Mouse (Mus musculus): ENCODE measurements at regions not wholly inside any gene's neighbourhood (a gene's known extent, or its start where the extent isn't known, plus 50 kb on each side); places are given as distances from the start of the nearest gene placed in this dataset.

DNA sequence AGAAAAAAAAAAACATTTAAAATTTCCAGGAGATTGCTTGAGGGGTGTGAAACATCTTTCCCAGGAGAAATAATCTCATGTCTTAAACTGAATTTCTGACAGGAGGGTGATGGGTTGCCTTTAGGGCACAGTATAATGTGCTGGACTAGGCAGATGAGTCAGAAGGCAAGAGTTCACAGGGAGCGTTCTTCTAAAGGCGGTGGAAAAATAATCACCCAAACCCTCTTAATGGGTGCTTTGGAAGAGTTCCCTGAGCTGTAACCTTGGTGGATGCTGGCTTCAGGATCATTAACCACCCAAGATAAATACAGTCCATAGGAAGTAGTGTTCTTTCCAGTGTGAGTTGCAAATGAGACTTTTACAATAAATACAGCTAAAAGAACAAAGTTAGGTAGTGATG lies 378.8 kb downstream of the Fam198b start:
- no peak for DNase-seq (ENCODE audit: low spot score)

DNA sequence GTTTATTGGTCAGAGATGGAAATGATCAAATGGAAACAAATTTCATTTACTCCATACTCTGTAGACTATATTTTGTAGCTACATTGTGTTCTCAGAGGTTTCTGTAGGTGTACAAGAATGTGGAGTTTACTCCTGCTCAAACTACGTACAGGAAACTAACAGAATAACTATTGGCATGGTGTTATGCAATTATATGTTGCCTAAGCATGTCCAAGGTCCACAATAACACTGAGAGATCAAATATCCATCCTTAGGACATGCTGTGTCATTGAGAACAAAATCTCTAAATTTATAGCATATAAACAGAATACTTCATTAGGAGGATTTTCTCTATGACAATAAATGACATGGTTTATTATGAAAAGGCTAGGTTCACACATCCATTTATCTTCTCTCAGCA lies 400.3 kb downstream of the Fam198b start:
- DNase-seq (ENCODE audit: low spot score): no peak

DNA sequence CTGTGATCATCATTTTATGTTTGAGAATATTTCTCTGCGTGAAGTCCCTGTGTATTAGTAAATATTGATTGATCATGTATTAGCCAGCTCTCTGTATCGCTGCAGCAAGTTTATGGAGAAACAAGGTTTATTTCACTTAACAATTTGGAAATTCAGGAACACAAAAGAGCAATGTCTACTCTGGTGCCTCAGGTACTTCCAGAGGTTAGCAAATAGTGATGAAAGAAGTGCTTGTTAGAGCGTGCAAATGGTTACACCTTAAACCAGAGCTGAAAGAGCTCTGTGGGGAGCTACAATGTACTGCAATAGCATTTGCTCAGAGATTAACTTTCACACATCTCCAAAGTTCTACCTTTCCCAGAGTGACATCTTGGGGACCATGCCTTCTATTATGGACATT lies 400.9 kb downstream of the Fam198b start:
- DNase-seq (ENCODE audit: low spot score): no peak

DNA sequence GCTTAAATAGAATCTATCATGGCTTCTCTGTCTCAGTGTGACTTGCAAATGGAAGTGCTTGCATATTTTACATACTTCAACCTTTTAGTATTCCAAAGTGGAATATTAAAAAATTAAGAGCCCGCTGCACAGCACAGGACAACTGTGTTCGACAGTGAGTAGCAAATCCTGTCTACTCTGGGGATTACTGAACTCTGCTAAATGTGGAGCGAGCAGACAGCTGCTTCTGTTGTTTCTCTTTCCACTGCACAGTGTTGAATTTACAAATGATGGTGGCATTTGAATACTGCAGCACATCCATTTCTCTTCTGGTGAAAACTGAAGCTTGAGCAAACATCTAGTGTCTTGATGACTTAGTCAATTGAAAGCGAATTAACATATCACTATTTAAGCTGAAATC lies 409.2 kb downstream of the Fam198b start:
- no peak for DNase-seq (ENCODE audit: low spot score)

DNA sequence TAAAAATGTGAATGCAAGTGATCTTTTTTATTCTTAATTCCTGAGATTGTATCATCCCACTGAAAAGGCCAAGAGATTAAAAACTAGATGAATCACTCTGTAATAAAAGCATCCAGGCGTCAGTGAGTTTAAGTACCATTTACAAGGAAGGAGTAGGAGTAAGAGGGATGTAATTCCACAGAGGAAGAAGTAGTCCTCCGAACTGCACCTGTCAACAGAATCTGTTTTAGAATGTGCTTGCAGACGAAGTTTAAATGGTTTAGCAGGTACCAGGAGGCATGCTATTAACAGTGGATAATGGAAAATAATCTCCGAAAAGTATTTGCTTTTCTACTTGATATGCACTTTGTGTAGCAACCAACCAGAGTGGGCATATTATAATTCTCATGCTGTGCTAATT lies 423.3 kb downstream of the Fam198b start:
- DNase-seq (ENCODE audit: low spot score): no peak

DNA sequence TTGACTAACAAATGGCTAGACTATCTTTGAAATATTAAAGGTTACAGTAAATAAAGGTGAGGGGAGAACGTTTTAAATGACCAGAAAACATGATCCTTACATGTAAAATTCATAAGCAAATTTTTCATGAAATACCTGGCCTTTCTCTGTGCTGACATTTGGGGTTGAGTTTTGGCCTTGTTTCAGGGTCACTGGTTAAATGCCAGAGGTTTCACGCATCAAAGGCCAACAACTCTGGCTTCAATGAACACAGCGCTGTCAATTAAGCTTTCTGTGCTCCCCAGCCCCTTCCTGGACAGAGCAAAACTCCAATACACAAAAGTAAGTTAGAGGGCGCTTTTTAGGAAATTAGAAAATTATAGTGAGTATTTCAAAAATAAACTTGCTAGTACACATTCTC lies 425.6 kb downstream of the Fam198b start:
- no peak for DNase-seq (ENCODE audit: low spot score)

DNA sequence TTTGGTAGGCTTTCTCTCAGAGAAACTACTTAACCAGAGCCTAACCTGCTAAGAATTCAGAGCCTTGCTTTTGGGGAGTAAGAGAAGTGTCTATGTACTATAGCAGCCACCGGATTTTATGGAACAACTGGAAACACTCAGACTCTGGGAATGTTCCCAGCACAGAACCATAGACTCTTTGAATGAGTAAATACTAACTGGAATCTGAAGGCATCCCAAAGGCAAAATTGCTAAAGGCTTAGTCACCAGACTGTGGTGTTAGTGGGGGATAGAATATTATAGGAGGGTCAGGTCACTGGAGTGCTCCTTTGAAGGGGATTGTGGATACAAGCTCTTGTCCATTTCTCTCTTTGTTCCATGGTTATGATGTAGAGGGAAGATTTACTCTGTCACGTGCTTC lies 427.4 kb downstream of the Fam198b start:
- DNase-seq (ENCODE audit: low spot score): no peak

DNA sequence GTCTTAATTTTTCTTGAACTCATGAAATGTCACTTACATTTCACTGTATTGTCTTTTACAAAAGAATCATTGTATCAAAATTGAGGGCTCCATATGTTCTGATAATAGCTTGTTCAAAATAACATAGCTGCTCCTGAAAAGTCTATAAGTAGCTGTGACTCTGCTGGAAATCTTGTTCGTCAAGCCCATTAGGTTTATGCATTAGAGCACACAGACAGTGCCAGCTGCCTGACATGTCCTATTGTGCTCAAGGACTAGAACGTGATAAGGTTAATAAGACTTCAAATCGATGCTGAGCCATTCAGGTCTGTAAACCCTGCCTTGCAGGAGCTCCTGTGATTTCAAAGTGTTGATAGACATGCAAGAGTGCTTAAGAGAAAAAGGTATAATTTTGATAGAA lies 438.0 kb downstream of the Fam198b start:
- DNase-seq (ENCODE audit: low spot score): no peak

DNA sequence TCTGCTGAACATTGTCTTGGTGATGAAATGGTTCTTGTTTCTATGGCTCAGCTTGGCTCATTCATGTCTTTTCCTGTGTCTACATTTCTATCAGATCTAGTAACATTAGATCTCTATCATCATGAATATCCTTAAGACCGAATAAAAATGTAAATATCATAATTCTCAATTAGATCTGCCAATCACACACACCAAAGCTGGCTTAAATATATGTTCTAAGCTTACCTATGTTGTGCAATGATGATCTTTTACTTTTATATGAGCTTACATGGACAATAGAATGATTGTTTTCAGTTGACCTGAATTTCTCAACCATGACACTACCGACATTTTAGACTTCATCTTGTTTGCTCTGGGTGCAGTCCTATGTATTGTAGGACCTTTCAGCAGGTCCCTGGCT lies 440.4 kb downstream of the Fam198b start:
- no peak for DNase-seq (ENCODE audit: low spot score)

DNA sequence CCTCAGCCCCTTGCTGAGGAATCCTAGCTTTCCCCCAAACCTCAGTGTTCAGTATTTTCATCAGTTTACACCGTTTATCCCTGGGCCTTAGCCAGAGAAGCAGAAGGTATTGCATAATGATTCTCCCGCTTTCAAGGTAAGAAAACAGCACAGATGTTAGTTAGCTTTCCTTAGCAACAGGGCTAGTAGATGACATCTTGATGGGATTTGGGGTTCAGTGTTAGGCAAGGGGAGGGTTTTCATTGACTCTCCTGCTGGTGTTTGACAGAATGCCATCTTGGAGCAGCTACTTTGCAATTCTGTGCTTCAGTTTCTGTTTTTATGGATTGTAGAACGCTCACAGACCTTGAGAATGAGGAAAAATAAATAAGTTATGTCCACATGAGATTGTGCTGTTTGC lies 447.4 kb downstream of the Fam198b start:
- DNase-seq (ENCODE audit: low spot score): no peak

DNA sequence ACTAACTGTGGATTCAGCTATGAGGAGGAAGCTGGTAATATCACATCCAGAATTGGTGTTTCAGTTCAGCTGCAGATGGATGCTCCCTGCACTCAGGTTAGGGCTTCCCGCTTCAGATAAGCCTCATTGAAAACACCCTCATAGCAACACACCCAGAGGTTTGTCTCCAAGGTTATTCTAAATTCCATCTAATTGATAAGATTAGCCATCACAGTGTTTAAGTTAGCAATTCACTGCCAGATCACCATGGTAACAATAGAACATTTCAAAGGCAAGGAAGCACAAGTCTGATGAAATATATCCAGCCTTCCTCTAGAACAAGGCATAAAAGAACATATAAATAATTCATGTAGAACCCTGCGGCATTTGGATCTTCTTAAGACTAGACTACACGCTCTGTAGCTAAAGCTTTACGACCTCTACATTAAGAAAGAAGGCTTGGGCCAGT lies 450.1 kb downstream of the Fam198b start:
- DNase-seq (ENCODE audit: low spot score): no peak

DNA sequence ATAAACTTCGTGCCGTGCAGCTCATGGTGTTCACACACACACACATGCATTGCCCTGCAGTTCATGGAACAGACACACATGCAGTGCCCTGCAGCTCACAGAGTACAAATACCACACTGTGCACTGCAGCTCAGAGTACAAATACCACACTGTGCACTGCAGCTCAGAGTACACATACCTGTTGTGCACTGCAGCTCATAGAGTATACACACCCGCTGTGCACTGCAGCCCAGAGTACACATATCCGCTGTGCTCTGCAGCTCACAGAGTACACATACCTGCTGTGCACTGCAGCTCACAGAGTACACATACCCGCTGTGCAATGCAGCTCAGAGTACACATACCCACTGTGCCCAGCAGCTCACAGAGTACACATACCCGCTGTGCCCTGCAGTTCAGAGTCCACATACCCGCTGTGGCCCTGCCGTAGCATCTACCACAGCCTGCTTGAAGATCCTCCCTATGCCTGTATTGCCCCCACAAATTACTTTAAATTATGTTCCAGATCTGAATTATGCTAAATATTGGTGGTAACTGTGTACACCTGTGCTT lies 451.9 kb downstream of the Fam198b start:
- DNase-seq (ENCODE audit: low spot score): no peak

DNA sequence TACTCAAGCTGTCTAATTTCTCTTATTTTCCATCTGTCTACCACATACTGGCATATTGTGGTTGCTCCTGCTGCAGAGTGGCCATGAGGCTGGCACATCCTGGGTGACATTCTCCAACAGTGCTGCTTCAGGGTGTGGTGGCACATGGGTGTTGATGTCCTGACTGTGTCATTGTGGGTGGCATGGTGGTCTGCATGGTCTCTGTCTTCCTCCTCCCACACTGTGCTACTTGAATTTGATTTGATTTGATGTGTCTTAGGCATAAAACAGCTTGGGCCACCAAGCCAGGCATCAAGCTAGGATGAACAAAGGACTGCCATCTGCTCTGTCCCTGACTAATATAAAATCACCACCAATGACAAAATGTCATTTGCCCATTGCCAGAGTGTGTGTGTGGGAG lies 434.7 kb downstream of the Gria2 start:
- DNase-seq (ENCODE audit: low spot score): no peak

DNA sequence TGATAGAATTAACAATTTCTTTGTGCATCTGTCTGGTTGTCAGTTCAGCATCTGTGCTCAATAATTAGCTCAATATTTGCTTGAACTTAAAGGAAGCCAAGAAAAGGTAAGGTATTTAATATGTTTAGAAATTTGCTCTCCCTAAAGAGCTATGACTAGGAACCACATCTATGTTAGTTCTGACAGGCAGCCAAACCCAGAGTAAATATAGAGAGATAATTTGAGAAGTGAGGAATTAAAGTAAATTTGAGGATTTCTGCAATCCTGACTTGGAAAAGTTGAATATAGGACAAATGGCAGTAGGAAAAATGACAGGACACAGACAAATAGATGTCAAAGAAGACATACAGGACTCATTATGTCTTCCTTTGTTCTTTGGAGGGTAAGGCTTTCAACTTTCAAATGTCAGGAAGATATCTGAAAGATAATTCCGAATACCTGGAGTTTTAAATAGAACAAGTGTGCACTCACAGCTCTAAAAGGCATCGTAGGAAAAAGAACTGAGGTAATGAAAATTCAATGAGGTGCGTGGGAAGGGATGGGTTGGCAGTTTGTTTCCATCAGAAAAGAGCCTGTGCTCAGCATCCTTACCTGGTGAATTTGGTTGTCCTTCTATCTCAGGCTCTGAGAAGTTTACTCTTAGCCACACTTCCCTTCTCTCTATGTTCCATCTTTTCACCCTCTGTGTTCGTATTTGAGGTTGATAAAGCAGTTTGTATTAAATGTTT lies 433.3 kb downstream of the Gria2 start:
- DNase-seq (ENCODE audit: low spot score): no peak

DNA sequence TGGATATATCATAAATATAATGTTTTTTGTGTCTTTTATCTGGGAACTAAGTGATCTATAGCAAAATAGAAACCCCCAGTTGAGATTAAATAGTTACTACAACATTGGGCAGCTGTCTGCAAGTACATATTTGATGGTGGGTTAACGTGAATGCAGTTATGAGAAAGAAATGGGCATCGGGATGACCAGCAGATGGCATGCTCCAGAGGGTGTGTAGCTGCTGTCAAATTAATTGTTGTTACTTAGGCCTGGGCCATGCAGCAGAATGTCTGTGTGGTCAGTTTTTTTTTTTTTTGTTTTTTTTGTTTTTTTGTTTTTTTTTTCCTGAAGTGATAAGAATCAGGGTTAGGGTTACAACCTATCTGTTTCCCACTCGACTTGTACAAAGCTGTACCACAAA lies 430.2 kb downstream of the Gria2 start:
- DNase-seq (ENCODE audit: low spot score): no peak

DNA sequence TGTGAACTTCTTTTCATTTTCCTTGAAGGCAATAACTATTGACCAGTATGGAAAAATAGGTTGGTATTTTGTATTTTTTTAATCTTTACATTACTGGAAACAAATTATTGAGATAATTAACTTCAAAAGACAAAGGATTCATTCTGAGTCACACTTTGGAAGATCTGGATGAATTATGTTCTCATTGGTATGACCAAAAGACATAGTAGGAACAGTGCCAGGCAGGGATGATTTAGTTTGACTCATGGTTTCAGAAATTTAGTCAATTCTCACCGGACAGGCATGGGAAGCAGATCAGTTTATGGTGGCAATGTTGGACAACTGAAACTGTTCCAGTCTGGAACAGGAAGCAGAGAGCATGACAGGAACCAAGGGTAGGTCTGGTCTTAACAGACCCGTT lies 416.6 kb downstream of the Gria2 start:
- no peak for DNase-seq (ENCODE audit: low spot score)

DNA sequence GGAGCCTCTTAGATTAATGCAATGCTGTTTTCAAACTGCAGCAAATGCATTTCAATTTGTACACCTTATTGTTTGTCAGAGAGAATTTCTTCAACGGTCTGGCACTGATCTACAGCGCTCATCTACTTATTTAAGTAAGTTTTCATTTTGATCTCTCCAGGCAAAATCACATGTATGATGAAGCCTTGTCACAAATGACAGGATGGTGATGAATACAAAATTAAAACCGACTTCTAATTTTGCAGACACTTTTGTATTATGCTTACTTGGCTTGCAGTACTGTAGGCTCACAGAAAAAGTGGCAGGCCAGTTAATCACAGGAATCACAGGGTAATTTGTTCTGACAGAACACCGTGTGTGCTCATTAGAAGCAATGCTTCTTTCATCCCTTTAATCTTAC lies 406.4 kb downstream of the Gria2 start:
- DNase-seq (ENCODE audit: low spot score): no peak

DNA sequence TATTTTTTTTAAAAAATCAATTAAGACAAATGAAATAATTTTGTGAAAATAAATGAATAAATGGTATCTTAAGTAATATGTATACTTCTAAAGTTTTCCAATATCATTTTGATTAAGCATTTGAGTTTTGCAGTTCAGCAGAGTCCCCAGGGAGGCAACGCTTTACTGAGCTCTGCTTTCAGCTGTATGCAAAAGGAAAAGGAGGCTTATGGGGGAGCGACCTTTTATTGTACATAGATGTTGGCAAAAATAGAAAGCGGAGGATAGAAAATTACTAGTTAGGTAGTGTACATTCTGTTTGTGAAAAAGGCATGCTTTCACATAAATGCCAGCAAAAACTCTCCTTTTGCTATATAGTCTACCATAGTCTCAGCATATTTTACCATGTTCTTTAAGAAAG lies 382.2 kb downstream of the Gria2 start:
- no peak for DNase-seq (ENCODE audit: low spot score)

DNA sequence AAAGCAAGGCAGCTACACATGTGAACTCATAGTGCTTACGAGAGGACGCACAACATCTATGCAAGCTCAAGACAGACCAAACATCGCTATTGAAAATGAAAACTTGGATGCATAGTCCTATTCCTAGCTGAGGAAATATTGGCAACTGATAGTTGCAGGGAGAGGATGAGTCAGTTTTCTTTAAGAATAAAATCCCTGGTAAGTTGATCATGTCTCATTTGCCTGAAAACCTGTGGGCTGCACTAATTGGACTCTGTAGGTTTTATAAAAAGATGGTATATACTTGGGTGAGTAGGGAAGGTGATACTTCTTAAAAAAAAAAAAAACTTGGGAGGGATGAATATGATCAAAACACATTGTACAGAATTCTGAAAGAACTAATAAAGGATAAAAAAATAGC lies 381.2 kb downstream of the Gria2 start:
- no peak for DNase-seq (ENCODE audit: low spot score)

DNA sequence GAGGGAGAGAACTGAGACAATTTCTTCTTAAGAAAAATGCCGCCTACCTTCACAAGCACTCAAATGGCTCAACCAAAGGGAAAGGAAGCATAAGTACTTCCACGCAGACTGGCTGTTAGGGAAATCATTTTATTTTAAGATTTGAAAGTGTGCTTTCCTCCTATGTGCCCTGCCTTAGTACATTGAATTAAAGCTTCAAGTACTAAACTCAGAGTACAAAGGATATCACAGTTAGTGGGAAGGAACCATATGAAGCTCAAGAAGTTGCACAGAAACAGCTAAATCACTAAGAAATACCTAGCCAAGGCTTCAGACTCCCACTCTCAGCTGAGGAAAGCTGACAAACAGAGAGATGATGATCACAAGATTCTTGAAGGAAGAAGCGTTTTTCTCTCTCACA lies 380.5 kb downstream of the Gria2 start:
- DNase-seq (ENCODE audit: low spot score): no peak

DNA sequence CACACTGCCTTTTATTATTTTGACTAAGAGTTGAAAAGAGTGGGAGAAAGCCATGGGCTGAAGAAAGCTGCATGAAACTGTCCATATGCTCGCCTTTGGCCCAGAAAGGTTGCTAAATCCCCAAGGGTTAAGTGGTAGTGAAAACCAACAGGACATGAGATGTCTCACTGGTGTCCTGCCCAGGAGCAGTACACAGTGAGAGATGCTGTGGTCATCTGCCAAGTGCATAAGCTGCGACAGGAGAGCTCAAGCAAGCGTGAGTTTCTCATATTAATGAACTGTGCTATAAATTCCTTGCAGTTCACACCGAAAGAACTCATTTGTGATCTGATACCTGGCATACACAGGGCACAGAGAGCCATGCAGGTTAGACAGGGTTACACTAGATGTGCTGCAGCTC lies 380.0 kb downstream of the Gria2 start:
- no peak for DNase-seq (ENCODE audit: low spot score)

All from urinary bladder, postnatal 14 days (tissue).